9 mouse cellular contexts compared by ENCODE assay signal in genomic region chr16:93423174-93423573, GRCm38 (mm10).
A peak's percentile ranks its signal among the peaks of the same experiment; 100 is the strongest.
DNase-seq lines count a peak whose midpoint lies in the region; ATAC-seq and TF ChIP-seq lines count a peak whose summit lies in the region.
"Had no signal": no experiment of that assay in that cellular context is flagged by ENCODE, and none has a peak within 500 bp of the region (broad histone marks: within the 10 kb centered on the region; RNA-seq: fewer than 3 reads in every experiment).

No protein-coding gene starts in this region.

- H3K4me1 ChIP-seq in neural tube, embryonic 11.5 days (ENCODE audit: control insufficient read depth, insufficient read depth, low read length), result no peaks in the 10 kb centered on the region
- peaks cover 13% of the 10 kb centered on the region for H3K4me1 ChIP-seq in hindbrain, embryonic 10.5 days (replicated peaks)
- H3K4me1 ChIP-seq in liver, embryonic 14.5 days (replicated peaks; ENCODE audit: control insufficient read depth in 2 of 2, insufficient read depth in 2 of 2, low read length in 1 of 2), result peaks cover 8 to 17% of the 10 kb centered on the region in 2 experiments
- no peaks in the 10 kb centered on the region for H3K4me1 ChIP-seq in stomach, postnatal 0 days (replicated peaks; ENCODE audit: control insufficient read depth, insufficient read depth)

- no peak overlapping the region for H3K27ac ChIP-seq in neural tube, embryonic 11.5 days (ENCODE audit: low read depth, low read length)
- no peak overlapping the region for H3K27ac ChIP-seq in hindbrain, embryonic 10.5 days
- H3K27ac ChIP-seq in liver, embryonic 14.5 days, result no peak overlapping the region
- no peak overlapping the region for H3K27ac ChIP-seq in stomach, postnatal 0 days (replicated peaks)

- no peak for TF ChIP-seq CTCF in liver, embryonic 14.5 days (IDR thresholded peaks at IDR 0.05; ENCODE audit: low read depth)
- no peak for TF ChIP-seq CTCF in stomach, postnatal 0 days (IDR thresholded peaks at IDR 0.05; ENCODE audit: low read depth)

- H3K36me3 ChIP-seq in neural tube, embryonic 11.5 days (ENCODE audit: control insufficient read depth, insufficient read depth, low read length), result no peaks in the 10 kb centered on the region
- no peaks in the 10 kb centered on the region for H3K36me3 ChIP-seq in hindbrain, embryonic 10.5 days
- no peaks in the 10 kb centered on the region for H3K36me3 ChIP-seq in liver, embryonic 14.5 days (replicated peaks; ENCODE audit: control insufficient read depth, insufficient read depth, low read depth)
- H3K36me3 ChIP-seq in stomach, postnatal 0 days (ENCODE audit: control insufficient read depth, insufficient read depth, low read length), result no peaks in the 10 kb centered on the region

- no peak overlapping the region for H3K9ac ChIP-seq in neural tube, embryonic 11.5 days (ENCODE audit: low read length)
- H3K9ac ChIP-seq in liver, embryonic 14.5 days (replicated peaks), result no peak overlapping the region
- no peak overlapping the region for H3K9ac ChIP-seq in stomach, postnatal 0 days (ENCODE audit: low read length)

- TF ChIP-seq EP300 in liver, embryonic 14.5 days (IDR thresholded peaks at IDR 0.05; ENCODE audit: low read depth), result no peak
- TF ChIP-seq EP300 in stomach, postnatal 0 days (optimal IDR thresholded peaks at IDR 0.05), result no peak

- peak overlapping the region; percentile 16; the same call in 1 of the 2 replicates for H3K4me2 ChIP-seq in neural tube, embryonic 11.5 days (ENCODE audit: low read depth)
- H3K4me2 ChIP-seq in liver, embryonic 14.5 days (ENCODE audit: low read depth), result peak overlapping the region; percentile 45
- peak overlapping the region; percentile 35 for H3K4me2 ChIP-seq in stomach, postnatal 0 days (replicated peaks; ENCODE audit: low read depth)

- H3K9me3 ChIP-seq in neural tube, embryonic 11.5 days (ENCODE audit: control insufficient read depth, low read length), result no peaks in the 10 kb centered on the region
- no peaks in the 10 kb centered on the region for H3K9me3 ChIP-seq in hindbrain, embryonic 10.5 days
- no peaks in the 10 kb centered on the region for H3K9me3 ChIP-seq in liver, embryonic 14.5 days (ENCODE audit: control insufficient read depth, low read length)
- H3K9me3 ChIP-seq in stomach, postnatal 0 days (ENCODE audit: control insufficient read depth, low read length), result no peaks in the 10 kb centered on the region

- ATAC-seq in neural tube, embryonic 11.5 days (ENCODE audit: insufficient read depth, low FRiP score, low TSS enrichment), result no peak
- ATAC-seq in liver, embryonic 14.5 days (ENCODE audit: insufficient read depth), result no peak
- no peak for ATAC-seq in stomach, postnatal 0 days (ENCODE audit: low FRiP score, low TSS enrichment)
- ATAC-seq in erythroid progenitor cell, adult 5-6 weeks (replicated peaks; ENCODE audit: low FRiP score, poor library complexity, severe bottlenecking), result no peak

- 31% methylated on average over 13 of the region's 13 CpGs for WGBS in neural tube, embryonic 11.5 days
- WGBS in hindbrain, embryonic 10.5 days, result 15% methylated on average over 13 of the region's 13 CpGs
- WGBS in liver, embryonic 14.5 days (ENCODE audit: insufficient replicate concordance), result 18% methylated on average over 13 of the region's 13 CpGs
- WGBS in stomach, postnatal 0 days, result 28% methylated on average over 13 of the region's 13 CpGs

- H3K4me3 ChIP-seq in neural tube, embryonic 11.5 days (ENCODE audit: low read depth, low read length), result no peak overlapping the region
- peak overlapping the region; percentile 20 for H3K4me3 ChIP-seq in hindbrain, embryonic 10.5 days
- H3K4me3 ChIP-seq in liver, embryonic 14.5 days (ENCODE audit: insufficient read depth in 1 of 2, low read depth in 2 of 2, low read length in 2 of 2), result no peak overlapping the region; a peak in 1 of 4 replicates
- H3K4me3 ChIP-seq in stomach, postnatal 0 days (ENCODE audit: low read depth, low read length), result no peak overlapping the region
- H3K4me3 ChIP-seq: megakaryocyte, embryonic 14.5 days had no signal

- DNase-seq in neural tube, embryonic 11.5 days (ENCODE audit: low spot score), result no peak
- DNase-seq in neural tube, embryonic 10.5 days (ENCODE audit: extremely low spot score, low spot score), result no peak
- DNase-seq in hindbrain, embryonic 10.5 days (ENCODE audit: low spot score), result no peak
- DNase-seq in liver, embryonic 14.5 days (ENCODE audit: low read depth in 3 of 3, low spot score in 3 of 3), result no peak
- DNase-seq in stomach, postnatal 0 days (ENCODE audit: low spot score), result no peak
- DNase-seq in embryo, embryonic 9.5 days (ENCODE audit: extremely low spot score), result no peak
- DNase-seq in frontal cortex, postnatal 10 days (ENCODE audit: low spot score in 2 of 2), result no peak

- H3K27me3 ChIP-seq in neural tube, embryonic 11.5 days (ENCODE audit: control insufficient read depth, insufficient read depth, low read length), result no peaks in the 10 kb centered on the region
- peaks cover 10% of the 10 kb centered on the region for H3K27me3 ChIP-seq in hindbrain, embryonic 10.5 days (ENCODE audit: insufficient read depth, poor library complexity, severe bottlenecking)
- no peaks in the 10 kb centered on the region for H3K27me3 ChIP-seq in liver, embryonic 14.5 days (ENCODE audit: control insufficient read depth, insufficient read depth, low read length)
- H3K27me3 ChIP-seq in stomach, postnatal 0 days (ENCODE audit: control insufficient read depth, insufficient read depth, low read length), result no peaks in the 10 kb centered on the region
